Mouse (Mus musculus): ENCODE results near the gene Zbtb41.

Gene Zbtb41

GRCm38 (mm10) chr1:139465936-139466335 is 43.8 kb downstream of the Zbtb41 start:
- no peak for DNase-seq (ENCODE audit: extremely low spot score, low read depth, low spot score)

DNA sequence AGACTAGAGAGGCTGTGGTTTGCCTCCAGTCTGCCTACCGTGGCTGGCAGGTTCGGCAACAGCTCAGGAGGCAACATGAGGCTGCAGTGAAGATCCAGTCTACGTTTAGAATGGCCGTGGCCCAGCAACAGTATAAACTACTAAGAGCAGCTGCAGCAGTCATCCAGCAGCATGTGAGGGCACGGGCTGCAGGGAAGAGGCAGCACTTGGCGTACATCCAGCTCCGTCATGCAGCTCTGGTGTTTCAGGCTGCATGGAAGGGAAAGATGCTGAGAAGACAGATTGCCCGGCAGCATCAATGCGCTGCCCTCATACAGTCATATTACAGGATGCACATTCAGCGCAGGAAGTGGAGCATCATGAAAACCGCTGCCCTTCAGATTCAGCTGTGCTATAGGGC is 56.8 kb downstream of the Zbtb41 start:
- DNase-seq (ENCODE audit: extremely low spot score, low read depth, low spot score), result no peak

DNA sequence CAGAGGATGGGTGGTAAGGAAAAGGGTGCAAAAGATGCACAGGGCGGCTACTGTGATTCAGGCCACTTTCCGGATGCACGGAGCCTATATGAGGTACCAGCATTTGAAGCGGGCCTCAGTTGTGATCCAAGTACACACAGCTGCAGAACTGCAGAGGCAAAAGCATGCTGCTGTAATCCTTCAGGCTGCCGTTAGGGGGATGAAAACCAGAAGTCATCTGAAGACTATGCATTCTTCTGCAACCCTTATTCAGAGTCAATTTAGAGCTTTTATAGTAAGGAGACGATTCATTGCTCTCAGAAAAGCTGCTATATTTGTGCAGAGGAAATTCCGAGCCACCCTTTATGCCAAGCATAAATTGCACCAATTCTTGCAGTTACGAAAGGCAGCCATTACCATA is 58.2 kb downstream of the Zbtb41 start:
- no peak for DNase-seq (ENCODE audit: extremely low spot score, low read depth, low spot score)

- DNase-seq (ENCODE audit: extremely low spot score, low read depth, low spot score), result no peak
Measured at GRCm38 (mm10) chr1:139481146-139481545, 59.1 kb downstream of the Zbtb41 start.

DNA sequence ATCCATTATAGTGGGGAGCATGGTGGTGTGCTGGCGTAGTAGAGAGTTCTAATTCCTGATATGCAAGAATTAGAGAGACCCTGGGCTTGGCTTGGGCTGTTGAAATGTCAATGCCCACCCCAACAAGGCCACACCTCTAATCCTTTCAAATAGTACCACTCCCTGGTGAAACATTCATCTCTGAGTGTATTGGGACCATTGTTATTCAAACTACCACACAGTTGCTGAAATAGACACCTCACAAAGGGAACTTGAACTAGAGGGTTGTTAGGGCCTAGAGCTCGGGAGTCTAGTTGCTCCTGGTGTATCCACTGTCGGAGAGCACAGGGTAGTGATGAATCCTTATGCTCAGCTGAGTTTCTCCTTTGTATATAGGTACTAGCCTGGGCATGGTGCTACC is 72.5 kb downstream of the Zbtb41 start:
- no peak for DNase-seq (ENCODE audit: extremely low spot score, low read depth, low spot score)

DNA sequence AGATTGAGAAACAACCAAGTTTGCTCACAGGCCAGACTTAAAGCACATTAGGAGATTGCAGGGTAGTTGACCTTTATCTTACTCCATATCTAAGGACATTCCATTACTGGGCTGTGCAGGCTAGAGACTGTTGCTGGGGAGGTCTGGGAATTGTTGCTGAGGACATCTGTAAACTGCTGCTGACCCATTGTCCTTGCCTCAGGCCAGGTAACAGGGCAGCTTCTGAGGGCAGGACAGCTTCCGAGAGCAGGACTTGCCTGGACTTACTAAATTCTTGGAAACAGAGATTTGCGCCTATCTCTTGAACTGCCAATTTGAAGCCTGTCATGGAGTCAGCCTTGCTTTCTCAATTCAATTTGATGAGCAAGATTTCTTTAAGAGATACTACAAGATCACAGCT is 73.3 kb downstream of the Zbtb41 start:
- DNase-seq (ENCODE audit: extremely low spot score, low read depth, low spot score), result no peak

DNA sequence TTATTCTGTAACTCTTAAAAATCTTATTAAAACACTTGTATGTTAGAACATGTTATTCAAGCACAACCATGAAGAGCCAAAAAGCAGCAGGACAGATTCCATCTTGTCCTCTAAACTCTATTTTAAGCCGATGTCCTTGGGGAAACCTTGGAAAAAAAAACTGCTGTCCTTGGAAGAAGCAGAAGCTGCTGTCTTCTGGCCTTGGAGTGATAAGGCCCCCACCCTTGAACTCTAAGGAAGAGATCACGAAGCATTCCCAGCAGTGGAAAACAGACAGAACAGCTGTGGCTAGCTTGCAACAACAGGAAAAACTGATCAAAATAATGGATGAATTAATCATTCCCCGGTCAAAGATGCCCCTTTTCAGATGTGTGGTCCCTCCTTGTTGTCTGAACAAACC is 74.1 kb downstream of the Zbtb41 start:
- DNase-seq (ENCODE audit: extremely low spot score, low read depth, low spot score), result no peak

DNA sequence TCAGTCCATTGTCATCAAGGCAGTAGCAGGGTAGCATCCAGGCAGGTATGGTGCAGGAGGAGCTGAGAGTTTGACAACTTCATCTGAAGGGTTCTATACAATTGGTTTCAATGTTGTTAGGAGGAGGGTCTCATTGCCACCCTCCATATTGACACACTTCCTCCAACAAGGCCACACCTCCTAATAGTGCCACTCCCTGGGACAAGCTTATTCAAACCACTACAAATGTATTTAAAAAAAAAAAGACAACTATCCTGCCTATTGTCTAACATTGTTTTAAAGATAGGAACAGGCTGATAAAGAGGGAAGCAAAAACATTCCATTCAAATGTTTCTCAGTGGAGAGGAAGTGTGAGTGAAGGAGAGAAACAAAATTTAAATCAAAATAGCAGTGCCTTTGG is 77.7 kb downstream of the Zbtb41 start:
- DNase-seq (ENCODE audit: extremely low spot score, low read depth, low spot score), result no peak

DNA sequence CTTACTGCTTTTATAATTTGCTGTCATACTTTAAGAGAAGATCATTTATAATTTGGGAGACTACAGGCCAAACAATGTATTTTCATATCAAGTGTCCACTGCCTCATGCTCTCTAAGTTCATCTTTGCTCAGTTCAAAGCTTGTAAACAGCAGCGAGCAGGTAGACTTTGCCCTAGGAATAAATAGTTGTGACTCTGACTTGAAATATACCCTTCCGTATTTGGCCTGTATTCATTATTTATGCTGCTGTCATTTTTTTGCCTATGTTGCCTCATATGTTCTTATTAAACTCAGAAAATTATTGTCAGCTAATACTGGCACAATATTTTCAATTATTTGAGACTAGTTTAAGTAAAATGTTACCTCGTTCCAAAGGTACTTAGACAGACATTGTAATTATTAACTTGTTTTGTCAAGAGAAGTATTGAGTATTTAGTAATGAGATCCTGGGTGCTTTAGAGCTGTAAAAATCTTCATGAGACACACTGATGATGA is 79.2 kb downstream of the Zbtb41 start, which contains the start of gene F13b:
TSS of gene F13b (plus strand) at position 445 of the 495 bp plus-strand sequence.
- no peak for DNase-seq (ENCODE audit: extremely low spot score, low read depth, low spot score)

All from hindlimb bud, embryonic 11.5 days (tissue).